Mouse (Mus musculus) thymus, adult 2 months (tissue): ENCODE measurements around the gene St3gal2. TPM values are rescaled to one million over a fixed set of nuclear protein-coding genes. Genes with fewer than 3 reads are reported as not detected.
A peak's percentile ranks its signal among the peaks of the same experiment; 100 is the strongest.

ENCODE experiments used
- DNase-seq: peaks from one replicate; pipeline ENCODE4 v3.0.0; 2021
- H3K27ac ChIP-seq: fragments of 200-500 bp; 2 replicates; pipeline ENCODE4 v1.5.1; 2012; ENCODE audit warnings: low read length, control low read depth; ENCODE audit not compliant: control insufficient read depth, insufficient read depth
- H3K27me3 ChIP-seq: fragments of 200-500 bp; 2 replicates; pipeline ENCODE4 v1.6.1; 2012; ENCODE audit warnings: mild to moderate bottlenecking, low read length, moderate library complexity, mixed read lengths; ENCODE audit not compliant: control insufficient read depth, insufficient read depth
- H3K36me3 ChIP-seq: fragments of 200-500 bp; 2 replicates; pipeline ENCODE4 v1.6.1; 2012; ENCODE audit warnings: mild to moderate bottlenecking, low read length, moderate library complexity; ENCODE audit not compliant: control insufficient read depth, insufficient read depth
- H3K4me1 ChIP-seq: fragments of 200-500 bp; replicated peaks from 2 replicates; pipeline ENCODE4 v1.6.1; 2012; ENCODE audit warnings: low read length; ENCODE audit not compliant: control insufficient read depth, insufficient read depth
- H3K4me3 ChIP-seq: fragments of 200-500 bp; 2 replicates; pipeline ENCODE4 v1.5.1; 2012; ENCODE audit warnings: mild to moderate bottlenecking, low read length, control low read depth, moderate library complexity; ENCODE audit not compliant: control insufficient read depth, insufficient read depth
- CTCF ChIP-seq: fragments of 200-500 bp; IDR thresholded peaks from 2 replicates; pipeline ENCODE4 v1.5.1; 2012; ENCODE audit warnings: mild to moderate bottlenecking, control low read depth, low read length, moderate library complexity, borderline replicate concordance; ENCODE audit not compliant: control insufficient read depth, poor library complexity, insufficient read depth; ENCODE audit errors: extremely low read depth
- POLR2A ChIP-seq: fragments of 200-500 bp; IDR thresholded peaks from 2 replicates; pipeline ENCODE4 v1.6.1; 2012; ENCODE audit warnings: mild to moderate bottlenecking, low read length, control low read depth, moderate library complexity; ENCODE audit not compliant: control insufficient read depth, poor library complexity, insufficient read depth; ENCODE audit errors: extremely low read depth
- WGBS: fragments of 180-500 bp; shearing (Covaris S2); methylation state at CpG from one replicate; pipeline ENCODE4 v1.1.7; 2018; 5-methylcytosine and 5-hydroxymethylcytosine counted together
- polyA plus RNA-seq: library from polyadenylated mRNA; depleted of rRNA; stranded (reverse); fragments of >200 nt; gene quantifications from 2 replicates; pipeline ENCODE4 v1.2.3, GENCODE M21; 2012

St3gal2 gene
- polyA plus RNA-seq, 1 experiment, result 22.1 TPM

DNA sequence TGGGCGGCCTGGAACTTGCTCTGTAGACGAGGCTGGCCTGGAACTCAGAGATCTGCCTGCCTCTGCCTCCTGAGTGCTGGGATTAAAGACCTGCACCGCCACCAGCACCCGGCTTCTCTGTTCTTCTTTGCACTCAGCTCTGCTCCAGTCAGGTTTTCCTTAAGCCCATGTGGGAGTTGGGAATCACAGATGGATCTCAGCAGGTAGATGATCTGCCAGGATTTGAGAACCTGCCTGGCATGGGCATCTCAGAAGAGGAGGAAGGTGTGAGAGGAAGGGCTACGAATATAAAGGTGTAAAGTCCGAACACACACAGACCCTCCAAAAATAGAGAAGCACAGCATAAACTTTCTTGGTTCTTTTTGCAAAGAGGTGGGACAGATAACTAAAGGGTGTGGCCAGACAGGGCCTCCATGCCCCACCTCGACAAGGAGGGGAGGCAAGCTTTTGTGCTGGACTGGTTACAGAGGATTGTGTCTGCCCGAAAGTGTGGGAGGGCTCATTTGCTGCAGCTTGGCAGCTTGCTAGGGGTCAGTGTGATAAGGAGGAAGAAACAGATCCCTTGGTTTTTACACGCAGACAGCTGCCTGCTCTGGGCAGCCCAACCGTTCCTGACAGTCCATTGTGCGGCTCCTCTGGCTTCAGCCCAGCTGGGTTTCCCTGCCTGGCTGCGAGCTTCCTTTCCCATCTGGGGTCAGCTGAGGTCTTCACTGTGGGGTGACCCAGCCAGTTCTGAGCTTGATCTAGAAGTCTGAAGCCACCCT is 11.6 kb downstream of the St3gal2 start:
- Histone ChIP-seq H3K36me3 (no peaks in the 10 kb centered on the region), H3K27me3 (no peaks in the 10 kb centered on the region), H3K4me3 (no peak overlapping the region), H3K27ac (no peak overlapping the region), H3K4me1 (peaks cover 19% of the 10 kb centered on the region)
- no peak for DNase-seq
- no peak for TF ChIP-seq POLR2A
- no peak for TF ChIP-seq CTCF
- 69% methylated on average over 12 of the region's 12 CpGs for WGBS

- no peaks in the 10 kb centered on the region for H3K36me3 ChIP-seq
- H3K27ac ChIP-seq, result no peak overlapping the region
- peaks cover 25% of the 10 kb centered on the region for H3K4me1 ChIP-seq
- TF ChIP-seq POLR2A (no peak), CTCF (no peak)
- DNase-seq, result no peak
- 79% methylated on average over 3 of the region's 3 CpGs for WGBS
- no peak overlapping the region for H3K4me3 ChIP-seq
- no peaks in the 10 kb centered on the region for H3K27me3 ChIP-seq
Observed at GRCm38 (mm10) chr8:110932444-110932843, 12.7 kb downstream of the St3gal2 start.

GRCm38 (mm10) chr8:110933272-110933671 is 13.6 kb downstream of the St3gal2 start:
- Histone ChIP-seq H3K27ac (no peak overlapping the region), H3K4me1 (peaks cover 28% of the 10 kb centered on the region), H3K36me3 (no peaks in the 10 kb centered on the region), H3K27me3 (no peaks in the 10 kb centered on the region), H3K4me3 (no peak overlapping the region)
- no peak for TF ChIP-seq POLR2A
- no peak for TF ChIP-seq CTCF
- DNase-seq, result no peak
- WGBS, result 49% methylated on average over 2 of the region's 2 CpGs

DNA sequence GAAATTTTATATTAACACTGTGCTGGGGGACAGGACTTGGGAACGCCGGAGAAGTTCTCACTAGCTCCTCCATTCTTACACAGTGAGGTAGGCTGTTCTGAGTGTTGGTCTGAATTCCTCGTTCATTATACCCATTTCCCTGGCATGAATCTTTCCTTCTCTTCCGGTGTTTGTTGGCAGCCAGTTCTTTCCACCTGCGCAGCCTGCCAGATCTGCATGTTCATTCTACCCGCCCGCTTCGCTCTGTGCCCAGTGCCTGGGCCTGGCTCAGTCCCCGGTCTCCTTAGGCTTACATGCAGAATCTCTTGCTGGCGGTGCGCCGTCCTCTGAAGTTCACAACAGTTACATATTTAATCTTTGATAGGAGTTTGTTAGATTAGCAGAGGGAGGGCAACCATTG is 16.5 kb downstream of the St3gal2 start:
- no peak overlapping the region for H3K4me3 ChIP-seq
- no peaks in the 10 kb centered on the region for H3K27me3 ChIP-seq
- peaks cover 29% of the 10 kb centered on the region for H3K4me1 ChIP-seq
- TF ChIP-seq POLR2A (no peak), CTCF (no peak)
- DNase-seq, result no peak
- WGBS, result 96% methylated on average over 12 of the region's 12 CpGs
- H3K27ac ChIP-seq, result no peak overlapping the region
- no peaks in the 10 kb centered on the region for H3K36me3 ChIP-seq

GRCm38 (mm10) chr8:110938882-110939589 is 19.3 kb downstream of the St3gal2 start:
- TF ChIP-seq POLR2A, result no peak
- TF ChIP-seq CTCF, result no peak
- under 1% methylated on average over 6 of the region's 6 CpGs for WGBS
- Histone ChIP-seq H3K4me1 (peaks cover 29% of the 10 kb centered on the region), H3K36me3 (no peaks in the 10 kb centered on the region), H3K27ac (peak overlapping the region; percentile 49; the same call in 1 of the 2 replicates), H3K4me3 (no peak overlapping the region), H3K27me3 (no peaks in the 10 kb centered on the region)
- DNase-seq, result peak; percentile 63

- H3K4me3 ChIP-seq, result no peak overlapping the region
- TF ChIP-seq CTCF (no peak), POLR2A (no peak)
- no peak for DNase-seq
- H3K27ac ChIP-seq, result no peak overlapping the region
- no peaks in the 10 kb centered on the region for H3K27me3 ChIP-seq
- 87% methylated on average over 15 of the region's 15 CpGs for WGBS
- H3K4me1 ChIP-seq, result peaks cover 34% of the 10 kb centered on the region
- no peaks in the 10 kb centered on the region for H3K36me3 ChIP-seq
Observed at GRCm38 (mm10) chr8:110940682-110941452, 21.1 kb downstream of the St3gal2 start.
